In genomic region chr7:118518687-118519086, GRCm38 (mm10) we compare ENCODE assay signal across 8 mouse cellular contexts. TPM values are rescaled to one million over a fixed set of nuclear protein-coding genes. Genes with fewer than 3 reads are reported as not detected.
DNase-seq lines count a peak whose midpoint lies in the region; ATAC-seq and TF ChIP-seq lines count a peak whose summit lies in the region.

No protein-coding gene starts in this region.

- peak overlapping the region; percentile 13; the same call in 1 of the 2 replicates for H3K4me2 ChIP-seq in hindbrain, embryonic 16.5 days (ENCODE audit: low read length)

- H3K36me3 ChIP-seq in hindbrain, embryonic 16.5 days (ENCODE audit: control insufficient read depth, insufficient read depth, low read length) = no peaks in the 10 kb centered on the region

- intact Hi-C loops in gastrocnemius, adult 2 months (cut with DNase I) = loop anchor here (1.0 kb wide), 2 partner anchors 70 to 214 kb away; partner anchors contain the start of gene Syt17

- no peaks in the 10 kb centered on the region for H3K27me3 ChIP-seq in hindbrain, embryonic 16.5 days (replicated peaks; ENCODE audit: control insufficient read depth, insufficient read depth, low read length)

- no peak overlapping the region for H3K4me3 ChIP-seq in gastrocnemius, adult 2 months
- H3K4me3 ChIP-seq in hindbrain, embryonic 16.5 days (ENCODE audit: low read length) = no peak overlapping the region

- TF ChIP-seq CTCF in gastrocnemius, adult 2 months (IDR thresholded peaks at IDR 0.05) = peak; percentile 98; the same call in 1 of the 2 replicates

- H3K9ac ChIP-seq in hindbrain, embryonic 16.5 days (ENCODE audit: low read depth, low read length) = no peak overlapping the region

- peak; percentile 72 for ATAC-seq in hindbrain, embryonic 16.5 days
- ATAC-seq in megakaryocyte, adult 5-6 weeks (ENCODE audit: poor library complexity, severe bottlenecking) = peak; percentile 88

- WGBS in hindbrain, embryonic 16.5 days = 3% methylated on average over 18 of the region's 18 CpGs

- no peaks in the 10 kb centered on the region for H3K9me3 ChIP-seq in hindbrain, embryonic 16.5 days (ENCODE audit: control insufficient read depth, low read length)

- no peak overlapping the region for H3K27ac ChIP-seq in gastrocnemius, adult 2 months
- no peak overlapping the region for H3K27ac ChIP-seq in hindbrain, embryonic 16.5 days (ENCODE audit: low read depth, low read length)

- peak; percentile 66 for DNase-seq in T-cell, adult 2 months (ENCODE audit: low spot score)
- DNase-seq in cerebellum, postnatal 25 days = peak; percentile 77 to 87
- DNase-seq in gastrocnemius, adult 2 months = peak; percentile 88
- DNase-seq in layer of hippocampus, postnatal 36 days = peak; percentile 70 to 73
- peak; percentile 61 for DNase-seq in right cerebral cortex, adult 18-20 months
- DNase-seq in urinary bladder, postnatal 10 days (ENCODE audit: low spot score) = peak; percentile 27

- H3K4me1 ChIP-seq in hindbrain, embryonic 16.5 days (ENCODE audit: control insufficient read depth, insufficient read depth, low read depth, low read length) = no peaks in the 10 kb centered on the region

RNA-seq across cellular contexts. Expression of gene Coq7, which starts 14.5 kb away (rescaled TPM):
- total RNA-seq in gastrocnemius, adult 2 months (2021) = 10 to 100 TPM; 46.0 to 75.6 TPM
- 104 and 116 TPM in 2 replicates for polyA plus RNA-seq in hindbrain, embryonic 16.5 days (2015; fragmentation: Nextera tagmentation; extraction: Ambion mirVana)
- 10 to 100 TPM; 32.5 to 32.9 TPM for total RNA-seq in layer of hippocampus, postnatal 36 days (2021)
- total RNA-seq in megakaryocyte, adult 5-6 weeks (2015) = 18.3 and 19.5 TPM in 2 replicates
- total RNA-seq in megakaryocyte, adult 5-6 weeks (2017) = 20.9 and 21.5 TPM in 2 replicates

RNA-seq across cellular contexts. Expression of gene Itpripl2, which starts 26.9 kb away (rescaled TPM):
- total RNA-seq in gastrocnemius, adult 2 months (2021) = 1 to 10 TPM; 6.3 to 9.9 TPM
- 0.89 and 1.0 TPM in 2 replicates for polyA plus RNA-seq in hindbrain, embryonic 16.5 days (2015; fragmentation: Nextera tagmentation; extraction: Ambion mirVana)
- total RNA-seq in layer of hippocampus, postnatal 36 days (2021) = 1 to 10 TPM; 3.2 to 3.6 TPM
- 16.5 and 17.1 TPM in 2 replicates for total RNA-seq in megakaryocyte, adult 5-6 weeks (2015)
- total RNA-seq in megakaryocyte, adult 5-6 weeks (2017) = 32.1 and 36.1 TPM in 2 replicates

Comparison
In these comparisons a context has a peak if more than half of its experiments do, and no peak if none do; other contexts are left out.
1. DNase-seq: peak in every context shown above with its lines; median percentile 88 in gastrocnemius, adult 2 months; 82 in cerebellum, postnatal 25 days; 72 in layer of hippocampus, postnatal 36 days; 66 in T-cell, adult 2 months; 61 in right cerebral cortex, adult 18-20 months; 27 in urinary bladder, postnatal 10 days.